Mouse (Mus musculus): Measurements from ENCODE around the gene Itpkb.

Itpkb gene

DNA sequence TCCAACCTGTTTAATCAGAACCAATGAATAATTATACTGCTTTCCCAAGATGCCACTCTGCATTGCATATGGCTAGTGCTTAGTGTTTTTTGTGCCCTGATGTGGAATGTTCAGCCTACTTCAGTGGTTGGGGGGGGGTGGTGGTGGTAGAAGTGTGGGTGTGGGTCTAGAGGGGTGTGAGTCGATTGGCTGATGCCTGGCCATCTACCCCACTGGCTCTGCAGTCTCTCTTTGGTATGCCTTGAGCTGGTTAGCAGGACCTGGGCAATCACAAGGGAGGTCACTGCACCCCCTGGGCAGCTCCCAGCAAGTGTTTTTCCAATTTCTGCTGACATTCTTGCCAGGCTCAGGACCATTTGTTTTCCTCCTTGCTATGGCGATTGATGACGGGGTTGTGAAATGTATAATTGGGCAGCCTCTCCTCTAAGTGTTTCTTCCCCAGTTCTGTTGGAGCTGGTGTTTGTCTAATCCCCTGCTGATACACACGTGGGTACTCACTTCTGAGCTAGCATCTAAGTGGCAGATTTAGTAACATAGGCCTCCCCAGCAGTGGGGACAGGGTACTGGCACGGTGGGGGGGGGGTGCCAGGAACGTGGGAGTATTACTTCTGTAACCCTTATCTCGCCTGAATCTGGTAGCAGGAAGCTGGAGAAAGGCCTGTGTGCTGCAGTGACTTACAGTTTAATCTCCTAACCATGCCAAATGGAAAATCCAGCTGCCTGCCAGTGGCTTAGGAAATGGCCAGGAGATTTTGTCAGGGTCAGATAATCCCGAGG lies 13.3 kb downstream of the Itpkb start:
- DNase-seq (ENCODE audit: low read depth, low spot score), result no peak

DNA sequence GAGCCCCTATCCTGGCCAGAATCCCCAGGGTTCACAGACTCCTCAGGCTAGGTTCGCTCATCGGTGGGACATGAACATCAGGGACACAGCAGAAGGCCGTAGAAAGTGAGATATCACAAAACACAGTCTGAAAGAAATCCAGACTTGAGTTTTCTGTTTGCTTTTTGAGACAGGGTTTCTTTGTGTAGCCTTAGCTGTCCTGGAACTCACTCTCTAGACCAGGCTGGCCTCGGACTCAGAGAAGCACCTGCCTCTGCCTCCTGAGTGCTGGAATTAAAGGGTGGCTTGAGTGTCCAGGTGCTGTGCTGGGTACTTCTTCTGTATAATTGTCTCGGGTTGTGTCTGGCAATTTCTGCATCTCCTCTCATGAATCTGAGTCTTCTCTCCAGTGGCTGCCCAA lies 14.8 kb downstream of the Itpkb start:
- no peak for DNase-seq (ENCODE audit: low read depth, low spot score)

DNA sequence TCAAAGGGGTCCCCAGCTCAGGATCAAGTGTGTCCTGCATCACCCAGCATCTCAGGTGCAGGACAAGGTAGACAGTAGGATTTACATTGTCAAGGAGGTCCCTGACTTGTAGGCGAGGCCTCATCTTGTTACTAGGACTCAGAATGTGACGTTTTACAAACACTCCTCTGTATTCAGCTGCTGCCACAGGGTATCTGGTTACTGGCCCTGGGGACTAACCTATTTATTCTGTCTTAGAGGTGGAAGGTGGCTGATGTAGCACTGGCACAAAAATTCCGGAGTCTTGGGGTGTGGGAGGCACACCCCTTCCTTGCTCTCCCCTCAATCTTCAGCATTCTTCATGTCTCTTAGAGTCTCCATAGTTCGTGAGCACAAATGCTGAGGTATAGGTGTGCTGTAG lies 16.8 kb downstream of the Itpkb start:
- no peak for DNase-seq (ENCODE audit: low read depth, low spot score)

DNA sequence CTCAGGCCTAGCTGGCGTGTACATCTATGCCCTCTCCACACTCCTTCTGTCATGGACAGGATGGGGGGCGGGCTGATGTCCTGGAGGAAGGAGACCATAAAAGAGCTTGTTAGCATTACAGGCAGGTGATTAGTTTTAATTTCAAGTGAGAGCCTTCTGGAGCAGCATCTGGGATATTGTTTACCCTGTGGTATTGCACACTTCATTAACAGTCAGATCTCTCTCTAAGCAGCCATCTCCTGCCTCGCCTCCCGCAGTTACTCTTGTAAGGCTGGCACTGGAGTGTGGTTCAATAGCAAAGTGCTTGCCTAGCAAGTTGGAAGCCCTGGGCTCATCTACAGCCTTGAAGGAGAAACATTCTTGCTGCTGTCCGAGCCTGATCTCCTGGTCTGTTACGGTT lies 17.6 kb downstream of the Itpkb start:
- no peak for DNase-seq (ENCODE audit: low read depth, low spot score)

DNA sequence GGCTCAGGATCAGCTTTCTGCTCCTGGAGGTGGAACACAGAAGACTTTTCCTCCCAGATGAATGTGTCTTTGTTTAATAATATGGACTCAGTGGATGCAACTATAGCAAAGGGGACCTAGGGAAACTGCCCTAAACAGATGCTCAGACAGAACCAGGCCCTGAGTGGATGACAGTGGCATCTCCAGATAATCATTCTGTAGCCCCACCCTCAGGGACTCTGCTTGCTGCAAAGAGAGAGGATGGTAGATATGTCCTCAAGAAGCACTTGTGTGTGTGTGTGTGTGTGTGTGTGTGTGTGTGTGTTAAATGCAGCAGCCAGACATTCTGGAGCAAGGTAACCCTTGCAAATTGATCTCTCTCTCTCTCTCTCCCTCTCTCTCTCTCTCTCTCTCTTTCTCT lies 18.8 kb downstream of the Itpkb start:
- DNase-seq (ENCODE audit: low read depth, low spot score), result no peak

DNA sequence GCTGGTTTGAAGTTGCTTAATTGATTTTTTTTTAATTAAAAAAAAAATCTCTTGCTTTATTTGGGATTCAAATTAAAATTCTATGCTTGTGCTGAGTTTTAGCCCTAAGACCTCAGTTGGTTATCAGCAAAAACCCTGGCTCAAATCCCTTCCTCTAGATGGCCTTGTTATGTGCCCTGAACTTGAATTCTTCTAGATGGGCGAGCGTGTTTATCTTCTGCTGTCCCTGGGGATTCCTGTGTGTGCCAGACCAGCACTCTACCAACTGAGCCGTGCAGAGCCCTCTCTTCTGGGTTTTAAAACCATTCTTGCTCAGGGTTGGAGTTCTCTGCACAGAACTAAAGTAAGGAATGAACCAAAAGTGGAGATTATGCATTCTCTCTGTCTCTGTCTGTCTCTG lies 22.0 kb downstream of the Itpkb start:
- no peak for DNase-seq (ENCODE audit: low read depth, low spot score)

DNA sequence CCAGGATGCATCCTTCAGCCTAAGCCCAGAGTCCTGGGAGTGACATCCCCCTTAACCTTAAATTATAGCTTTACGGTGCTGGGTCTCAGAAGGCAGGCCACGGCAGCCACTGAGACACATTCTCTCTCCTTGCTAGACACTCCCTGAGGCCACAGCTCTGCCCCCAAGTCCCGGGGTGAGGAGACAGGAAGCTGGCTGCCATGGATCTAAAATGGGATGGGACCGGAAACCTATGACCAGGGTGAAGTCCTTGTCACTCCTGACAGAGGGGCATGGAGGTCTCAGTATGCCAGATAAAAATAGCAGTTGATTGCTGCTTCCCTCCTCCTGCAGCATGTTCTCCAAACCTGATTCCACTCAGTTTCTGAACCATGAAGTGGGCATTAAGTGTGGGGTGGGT lies 23.8 kb downstream of the Itpkb start:
- DNase-seq (ENCODE audit: low read depth, low spot score), result no peak

DNA sequence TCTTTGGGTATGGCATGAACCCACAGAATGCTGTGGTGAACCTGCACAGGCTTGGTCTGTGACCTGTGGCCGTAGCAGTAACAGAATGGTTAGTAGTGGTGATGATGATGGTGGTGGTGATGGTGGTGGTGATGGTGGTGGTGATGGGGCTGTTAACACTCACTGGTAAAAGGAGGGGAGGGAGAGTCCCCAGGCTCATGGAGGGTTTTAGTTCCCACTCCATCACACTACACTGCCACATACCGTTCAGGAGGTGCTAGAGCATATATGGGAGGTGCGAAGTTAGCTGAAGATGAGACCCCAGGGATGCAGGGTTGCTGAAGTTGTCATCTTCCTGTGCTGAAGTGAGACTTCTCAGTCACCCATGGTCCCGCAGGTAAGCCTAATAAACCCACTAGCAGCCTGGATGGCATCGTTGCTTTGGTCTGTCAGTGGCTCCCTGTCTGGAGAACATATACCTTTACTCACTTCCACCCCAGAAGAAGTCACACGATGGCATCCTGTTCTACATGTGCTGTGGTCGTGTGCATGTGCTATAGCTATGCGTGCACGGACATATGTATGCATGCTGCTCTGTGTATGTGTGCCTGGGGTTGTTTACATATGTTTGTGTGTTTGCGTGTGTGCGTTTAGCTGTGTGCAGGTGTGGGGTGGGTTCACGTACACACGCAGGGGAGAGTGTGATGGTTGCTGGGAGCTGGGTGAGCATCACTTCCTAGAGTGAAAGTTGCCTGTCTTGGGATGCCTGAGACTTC lies 24.9 kb downstream of the Itpkb start:
- DNase-seq (ENCODE audit: low read depth, low spot score), result no peak

DNA sequence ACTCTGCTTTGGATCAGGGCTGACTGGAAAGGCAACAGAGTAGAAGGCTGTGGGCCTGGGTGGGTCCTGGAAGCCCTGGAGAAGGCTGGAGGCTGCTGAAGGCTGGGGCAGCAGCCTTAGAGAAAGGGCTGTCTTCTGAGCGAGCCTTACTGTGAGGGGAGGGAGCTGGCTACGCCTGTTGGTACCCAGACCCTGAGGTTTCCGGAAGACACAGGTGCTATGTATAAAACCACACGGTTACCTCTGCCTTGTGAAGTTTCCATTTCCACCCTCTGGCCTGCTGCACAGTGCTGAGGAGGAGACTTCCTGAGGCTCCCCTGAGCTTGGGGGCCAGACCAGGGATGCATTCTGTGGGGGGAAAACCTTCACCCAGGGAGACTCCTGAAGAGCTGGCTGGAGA lies 25.9 kb downstream of the Itpkb start:
- DNase-seq (ENCODE audit: low read depth, low spot score), result no peak

DNA sequence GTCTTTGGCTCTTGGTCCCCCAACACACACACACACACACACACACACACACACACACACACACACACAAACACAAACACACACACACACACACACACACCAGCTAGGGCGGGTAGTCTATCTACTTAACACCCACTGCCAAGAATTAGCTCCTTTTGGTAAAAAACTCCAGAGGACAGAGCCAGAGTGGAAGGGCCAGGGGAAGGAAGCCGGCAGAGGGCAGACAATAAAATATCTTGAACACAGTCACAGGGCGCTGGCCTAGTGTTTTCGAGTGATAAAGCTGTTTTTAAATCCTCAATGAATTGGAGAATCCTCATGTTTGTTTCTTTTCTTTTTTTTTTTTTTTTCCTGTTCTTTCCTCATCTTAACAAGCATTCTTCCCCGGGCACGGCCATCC lies 26.6 kb downstream of the Itpkb start:
- DNase-seq (ENCODE audit: low read depth, low spot score), result no peak

DNA sequence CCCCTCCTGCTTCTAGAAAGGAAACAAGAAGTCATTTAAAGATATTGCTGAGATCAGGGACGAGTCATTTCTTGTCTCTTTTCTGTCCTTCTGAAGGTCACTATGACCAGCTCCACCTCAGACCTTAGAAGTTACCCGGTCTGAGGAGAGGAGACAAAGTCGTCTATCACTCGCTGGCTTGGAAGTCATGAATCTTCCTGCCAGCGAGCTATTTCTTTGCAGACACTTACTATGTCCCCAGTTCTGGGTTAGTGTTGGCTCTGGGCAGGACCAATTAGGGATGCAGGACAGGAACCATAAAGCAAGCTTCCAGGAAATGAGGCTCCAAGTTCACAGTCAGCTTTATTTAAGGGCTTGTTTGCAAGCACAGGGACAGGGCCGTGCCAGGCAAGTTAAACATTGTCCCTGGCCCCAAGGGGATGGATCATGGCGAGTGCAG lies 27.6 kb downstream of the Itpkb start:
- no peak for DNase-seq (ENCODE audit: low read depth, low spot score)

DNA sequence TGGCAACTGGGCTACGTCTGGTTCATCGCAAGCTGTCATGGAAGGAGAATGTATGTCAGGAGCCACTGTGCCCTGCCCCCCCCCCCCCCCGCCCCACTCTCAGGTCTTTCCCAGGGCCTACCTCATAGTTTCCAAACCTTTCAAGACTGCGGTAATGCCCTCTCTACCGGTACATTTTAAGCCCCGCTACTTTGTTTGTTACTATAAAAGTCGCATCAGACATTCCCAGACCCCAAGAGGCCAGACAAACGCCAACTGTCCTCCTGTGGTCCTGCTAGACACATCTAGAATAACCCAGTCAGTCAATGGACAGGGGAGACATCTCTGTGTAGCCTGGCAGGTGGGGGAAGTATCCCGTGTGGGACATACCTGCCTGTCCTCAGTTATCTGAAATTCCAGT lies 28.2 kb downstream of the Itpkb start:
- DNase-seq (ENCODE audit: low read depth, low spot score), result no peak

DNA sequence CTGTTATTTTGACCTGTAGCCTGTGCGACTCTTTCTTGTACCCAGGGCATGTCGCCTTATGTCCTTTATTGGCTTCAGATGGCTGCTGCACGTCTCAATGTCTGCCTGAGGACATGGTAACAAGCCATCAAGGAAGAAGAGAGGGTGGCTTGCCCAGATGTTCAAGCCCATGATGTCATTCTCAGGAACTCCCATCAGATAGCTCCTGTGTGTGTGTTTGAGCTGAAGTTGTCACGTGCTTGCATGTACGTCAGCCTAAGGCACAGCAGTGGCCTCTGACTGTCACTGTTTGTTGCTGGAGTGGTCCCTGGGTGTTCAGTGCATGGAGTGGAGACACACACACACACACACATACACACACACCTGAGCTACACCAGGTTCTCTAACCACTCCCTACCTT lies 29.0 kb downstream of the Itpkb start:
- no peak for DNase-seq (ENCODE audit: low read depth, low spot score)

DNA sequence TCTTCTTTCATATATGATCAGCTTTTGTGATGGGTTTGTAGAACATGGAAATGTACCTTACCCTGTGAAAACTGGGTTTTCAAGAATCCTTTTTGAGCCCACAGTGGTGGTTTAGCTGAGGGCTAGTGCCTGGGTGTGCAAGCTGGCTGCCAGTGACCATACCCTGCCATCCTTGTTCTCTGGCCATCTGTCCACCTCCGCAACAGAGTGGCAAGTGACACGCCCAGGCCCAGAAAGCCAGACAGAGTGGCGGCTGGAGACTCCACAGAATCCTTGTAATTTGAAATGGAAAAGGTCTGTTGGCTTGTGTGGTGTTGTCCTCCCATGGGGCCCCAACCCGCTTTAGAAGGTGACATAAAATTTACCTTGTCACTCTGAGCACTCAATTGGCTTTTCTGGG lies 31.9 kb downstream of the Itpkb start:
- DNase-seq (ENCODE audit: low read depth, low spot score), result no peak

DNA sequence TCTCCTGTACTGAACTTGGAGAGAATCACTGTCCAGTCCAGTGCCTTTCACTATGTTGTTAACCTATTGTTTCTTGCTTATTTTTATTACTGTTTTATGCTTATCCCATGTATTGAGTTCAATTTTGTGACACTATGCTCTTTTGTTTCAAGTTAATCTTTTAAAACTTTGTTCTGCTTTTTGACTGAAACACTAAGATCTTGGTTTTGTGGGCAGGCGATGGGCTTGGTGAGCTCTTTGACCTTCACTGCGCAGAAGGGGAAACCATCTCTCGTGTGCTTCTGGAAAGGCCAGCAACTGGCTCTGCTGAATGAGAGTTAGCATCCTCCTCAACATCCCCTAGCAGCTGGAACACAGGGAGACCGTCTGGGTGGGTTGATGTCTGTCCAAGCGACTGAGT lies 32.6 kb downstream of the Itpkb start:
- no peak for DNase-seq (ENCODE audit: low read depth, low spot score)

DNA sequence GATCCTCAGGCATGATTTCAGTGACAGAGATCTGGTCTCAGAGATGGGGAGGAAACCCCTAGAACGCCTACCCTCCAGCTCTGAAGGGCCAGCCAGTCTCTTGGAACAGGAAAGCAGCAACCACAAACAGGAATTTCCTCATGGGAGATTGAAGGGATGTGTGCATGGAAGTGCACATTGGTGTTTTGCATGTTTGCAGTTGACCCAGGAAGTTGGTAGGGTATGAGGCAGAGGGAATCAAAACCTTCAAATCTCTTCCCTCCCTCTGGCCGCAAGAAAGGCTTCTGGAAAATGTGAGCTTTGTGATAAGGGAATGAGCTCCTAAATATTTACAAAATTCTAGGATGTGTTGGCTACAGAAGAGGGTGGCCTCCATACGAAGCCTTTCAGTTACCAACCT lies 33.0 kb downstream of the Itpkb start:
- no peak for DNase-seq (ENCODE audit: low read depth, low spot score)

DNA sequence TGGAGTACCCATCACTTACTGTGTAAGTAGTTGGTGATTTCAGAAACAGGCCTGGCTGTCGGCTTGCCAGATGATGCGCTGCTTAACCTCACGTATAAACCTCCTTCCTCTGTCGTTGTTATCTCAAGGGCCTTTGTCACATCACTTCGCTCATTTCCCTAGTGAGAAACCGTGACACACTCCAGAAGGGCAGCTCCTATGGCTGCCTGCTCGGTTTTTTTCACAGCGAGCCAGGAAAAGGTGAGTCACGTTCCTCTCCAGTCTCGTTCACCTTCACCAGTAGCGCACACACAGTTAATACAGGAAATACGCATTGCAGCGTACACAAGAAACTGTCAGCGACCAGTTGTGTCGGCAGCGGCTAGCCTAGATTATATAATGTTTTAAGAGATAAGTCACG lies 33.7 kb downstream of the Itpkb start:
- no peak for DNase-seq (ENCODE audit: low read depth, low spot score)

DNA sequence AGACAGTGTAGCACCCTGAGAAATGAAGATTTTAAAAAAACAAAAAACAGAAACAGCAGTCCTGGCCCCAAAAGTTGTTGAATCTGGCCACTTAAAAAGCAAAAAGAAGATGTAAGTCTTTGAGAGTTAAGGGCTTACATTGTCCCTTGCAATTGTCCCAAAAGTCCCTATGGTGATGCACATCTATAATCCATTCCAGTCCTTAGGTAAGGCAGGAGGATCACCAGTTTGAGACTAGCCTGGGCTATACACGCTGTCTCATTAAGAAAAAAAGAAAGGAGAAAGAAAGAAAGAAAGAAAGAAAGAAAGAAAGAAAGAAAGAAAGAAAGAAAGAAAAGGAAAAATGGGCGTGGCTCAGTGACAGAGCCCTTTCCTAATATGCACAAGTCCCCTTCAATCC lies 34.4 kb downstream of the Itpkb start:
- DNase-seq (ENCODE audit: low read depth, low spot score), result no peak

DNA sequence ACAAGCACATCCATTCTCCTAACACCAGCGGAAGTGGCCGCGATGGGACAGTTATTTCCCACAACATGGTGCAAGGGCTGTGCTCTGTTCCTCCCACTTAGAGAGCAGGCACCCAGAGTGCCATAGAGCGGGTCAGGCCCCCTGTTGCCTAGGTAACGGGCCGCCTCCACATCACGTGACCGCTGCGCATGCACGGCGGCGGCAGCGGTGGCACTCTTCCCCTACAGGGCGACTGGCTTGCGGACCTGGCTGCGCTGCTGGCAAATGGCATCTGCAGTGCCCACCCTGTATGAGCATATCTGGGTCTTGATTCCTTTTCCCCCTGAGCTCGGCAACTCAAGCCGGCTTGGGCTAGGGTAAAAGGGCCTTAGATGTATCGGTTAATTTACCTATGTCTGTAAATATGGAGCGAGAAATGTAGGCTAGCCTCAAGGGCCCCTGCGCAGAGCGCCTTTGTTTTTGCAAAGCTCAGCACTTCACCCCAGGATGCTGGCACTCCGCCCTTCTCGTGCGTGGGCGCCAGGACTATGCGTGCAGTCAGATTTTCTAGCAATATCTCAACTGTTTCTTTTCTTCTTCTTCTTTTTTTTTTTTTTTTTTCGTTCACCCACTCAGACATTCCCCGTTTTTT lies 35.0 kb downstream of the Itpkb start:
- DNase-seq (ENCODE audit: low read depth, low spot score), result peak; percentile 87

DNA sequence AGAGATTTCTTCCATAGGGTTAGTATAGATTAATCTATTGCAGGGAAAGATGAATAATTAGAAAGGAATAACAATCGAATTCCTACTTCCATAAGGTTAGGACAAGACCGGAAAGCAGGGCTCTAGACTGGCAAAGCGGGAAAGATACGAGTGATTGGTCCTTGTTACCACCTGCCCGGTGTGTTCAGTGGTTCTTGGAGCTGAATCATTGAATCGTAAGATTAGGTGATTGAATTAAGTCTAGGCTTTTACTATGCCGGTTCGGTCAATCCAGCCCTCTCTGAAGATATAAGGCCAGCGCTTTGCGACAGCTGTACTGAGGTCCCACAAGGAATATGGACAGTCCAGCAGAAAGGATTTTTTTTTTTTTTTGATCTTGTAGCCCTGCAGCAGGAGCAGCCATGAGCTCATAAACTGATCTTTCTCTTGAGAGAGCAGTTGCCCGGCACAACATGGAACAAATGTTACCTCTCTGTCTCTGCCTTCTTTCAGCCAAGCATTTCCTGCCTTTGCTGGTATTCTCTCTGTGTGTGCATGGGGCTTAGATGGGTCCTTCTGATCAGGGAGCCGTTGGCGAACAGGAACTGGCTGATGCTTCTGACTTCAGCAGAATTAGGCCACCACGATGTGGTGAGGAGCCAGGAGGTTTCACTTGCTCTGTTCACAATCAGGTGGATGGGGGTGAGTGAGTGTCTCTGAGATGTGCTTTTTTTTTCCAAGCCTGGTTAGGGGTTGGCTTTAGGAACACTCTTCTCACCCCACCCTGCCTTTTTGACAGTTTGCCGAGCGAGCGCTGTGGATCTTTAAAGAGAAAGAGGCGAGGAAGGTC lies 35.9 kb downstream of the Itpkb start:
- no peak for DNase-seq (ENCODE audit: low read depth, low spot score)

DNA sequence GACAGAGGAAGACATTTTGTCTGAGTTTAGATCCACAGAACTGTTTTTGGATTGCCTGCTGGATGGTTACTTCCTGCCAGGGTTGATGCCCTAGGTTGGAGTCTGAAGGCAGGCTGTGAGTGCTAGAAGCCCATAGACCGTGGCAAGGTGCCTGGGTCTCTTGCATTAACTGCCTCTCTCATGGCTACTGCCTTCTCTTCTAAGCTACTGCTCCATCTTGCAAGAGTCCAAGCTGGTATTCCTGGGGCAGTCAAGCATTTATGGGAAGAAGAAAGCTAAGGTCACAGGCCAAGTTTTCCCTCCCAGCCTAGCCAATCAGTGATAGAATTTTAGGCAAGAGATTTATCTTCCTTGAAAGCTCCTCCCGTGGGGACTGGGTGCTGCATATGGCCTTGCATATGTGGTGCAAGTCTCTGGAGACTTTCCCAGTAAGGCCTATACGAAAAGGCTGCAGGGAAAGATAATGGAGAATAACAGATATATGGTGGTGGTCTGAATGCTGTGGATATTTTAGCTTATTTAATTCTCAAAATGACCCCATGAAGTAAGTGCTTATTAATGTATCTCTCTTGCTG lies 36.8 kb downstream of the Itpkb start:
- no peak for DNase-seq (ENCODE audit: low read depth, low spot score)

DNA sequence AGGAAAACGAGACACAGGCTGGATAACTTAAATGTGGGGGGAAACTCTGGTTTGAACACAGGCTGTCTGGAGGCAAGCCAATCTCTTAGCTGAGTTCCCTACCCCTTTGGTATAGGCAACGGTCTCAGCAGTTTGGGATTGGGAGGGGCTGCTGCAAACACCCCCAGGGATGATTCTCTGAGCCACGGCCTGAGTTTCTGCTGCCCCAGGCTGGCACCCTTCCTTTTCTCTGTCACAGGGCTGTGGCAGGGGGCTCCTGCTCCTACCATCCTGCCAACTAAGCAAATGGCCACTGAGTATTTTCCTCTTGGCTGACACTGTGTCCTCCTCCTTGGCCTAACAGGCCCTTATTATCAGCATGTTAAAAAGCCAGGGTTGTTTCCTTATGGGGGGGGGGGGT lies 37.3 kb downstream of the Itpkb start:
- no peak for DNase-seq (ENCODE audit: low read depth, low spot score)

Measured in embryo, embryonic 11.5 days (tissue).